In genomic region chr17:13657182-13657562, GRCm38 (mm10) we compare ENCODE assay signal across 9 mouse cellular contexts.
DNase-seq lines count a peak whose midpoint lies in the region; ATAC-seq and TF ChIP-seq lines count a peak whose summit lies in the region.
"Had no signal": no experiment of that assay in that cellular context is flagged by ENCODE, and none has a peak within 500 bp of the region (broad histone marks: within the 10 kb centered on the region; RNA-seq: fewer than 3 reads in every experiment).

No protein-coding gene starts in this region.

- 43% methylated on average over 10 of the region's 10 CpGs for WGBS in limb, embryonic 12.5 days
- WGBS in limb, embryonic 10.5 days, result 38% methylated on average over 10 of the region's 10 CpGs
- WGBS in hindbrain, embryonic 16.5 days, result 17% methylated on average over 10 of the region's 10 CpGs

- DNase-seq in cerebellum, adult 11-12 months, result peak; percentile 57
- no peak for DNase-seq in cerebellum, postnatal 14 days
- DNase-seq in limb, embryonic 10.5 days (ENCODE audit: low spot score), result no peak
- DNase-seq in ovary, postnatal 14 days (ENCODE audit: low spot score), result no peak
- no peak for DNase-seq in embryo, embryonic 11 days

- ATAC-seq in limb, embryonic 12.5 days (ENCODE audit: insufficient number of reproducible peaks, insufficient read depth, low FRiP score, low TSS enrichment, low read depth), result no peak
- no peak for ATAC-seq in hindbrain, embryonic 16.5 days

- no peaks in the 10 kb centered on the region for H3K9me3 ChIP-seq in limb, embryonic 12.5 days
- no peaks in the 10 kb centered on the region for H3K9me3 ChIP-seq in limb, embryonic 10.5 days (replicated peaks)
- no peaks in the 10 kb centered on the region for H3K9me3 ChIP-seq in hindbrain, embryonic 16.5 days (ENCODE audit: control insufficient read depth, low read length)
- H3K9me3 ChIP-seq: embryonic facial prominence, embryonic 15.5 days had no signal

- peaks cover 21% of the 10 kb centered on the region for H3K4me1 ChIP-seq in limb, embryonic 12.5 days (replicated peaks)
- H3K4me1 ChIP-seq in limb, embryonic 10.5 days, result peaks cover 49% of the 10 kb centered on the region
- H3K4me1 ChIP-seq in hindbrain, embryonic 16.5 days (ENCODE audit: control insufficient read depth, insufficient read depth, low read depth, low read length), result peaks cover 29% of the 10 kb centered on the region

- H3ac ChIP-seq in myocyte (ENCODE audit: control insufficient read depth, insufficient read length), result no peak overlapping the region

- no peaks in the 10 kb centered on the region for H3K79me2 ChIP-seq in myocyte (ENCODE audit: control insufficient read depth, insufficient read depth)

- H3K4me3 ChIP-seq in limb, embryonic 12.5 days (replicated peaks), result no peak overlapping the region
- H3K4me3 ChIP-seq in limb, embryonic 10.5 days, result no peak overlapping the region
- H3K4me3 ChIP-seq in hindbrain, embryonic 16.5 days (ENCODE audit: low read length), result no peak overlapping the region
- H3K4me3 ChIP-seq in myocyte, result no peak overlapping the region
- H3K4me3 ChIP-seq: embryonic facial prominence, embryonic 15.5 days had no signal

- no peaks in the 10 kb centered on the region for H3K36me3 ChIP-seq in limb, embryonic 12.5 days
- H3K36me3 ChIP-seq in limb, embryonic 10.5 days, result no peaks in the 10 kb centered on the region
- H3K36me3 ChIP-seq in hindbrain, embryonic 16.5 days (ENCODE audit: control insufficient read depth, insufficient read depth, low read length), result no peaks in the 10 kb centered on the region
- no peaks in the 10 kb centered on the region for H3K36me3 ChIP-seq in myocyte (ENCODE audit: control insufficient read depth, insufficient read depth)
- H3K36me3 ChIP-seq: embryonic facial prominence, embryonic 15.5 days had no signal

- H3K9ac ChIP-seq in limb, embryonic 12.5 days (replicated peaks), result no peak overlapping the region
- H3K9ac ChIP-seq in hindbrain, embryonic 16.5 days (ENCODE audit: low read depth, low read length), result no peak overlapping the region
- H3K9ac ChIP-seq: embryonic facial prominence, embryonic 15.5 days had no signal

- H3K27ac ChIP-seq in limb, embryonic 12.5 days, result no peak overlapping the region
- no peak overlapping the region for H3K27ac ChIP-seq in limb, embryonic 10.5 days
- peak overlapping the region; percentile 69 for H3K27ac ChIP-seq in hindbrain, embryonic 16.5 days (ENCODE audit: low read depth, low read length)

- H3K4me2 ChIP-seq in limb, embryonic 12.5 days, result peak overlapping the region; percentile 46; the same call in 1 of the 2 replicates
- peak overlapping the region; percentile 42 for H3K4me2 ChIP-seq in hindbrain, embryonic 16.5 days (ENCODE audit: low read length)
- H3K4me2 ChIP-seq in myocyte (ENCODE audit: low read depth), result peak overlapping the region; percentile 84

- TF ChIP-seq POLR2A in myocyte (IDR thresholded peaks at IDR 0.05; ENCODE audit: insufficient read length, low read depth), result no peak

- H3K27me3 ChIP-seq in limb, embryonic 12.5 days, result no peaks in the 10 kb centered on the region
- H3K27me3 ChIP-seq in limb, embryonic 10.5 days (ENCODE audit: low read depth, poor library complexity, severe bottlenecking), result no peaks in the 10 kb centered on the region
- no peaks in the 10 kb centered on the region for H3K27me3 ChIP-seq in hindbrain, embryonic 16.5 days (replicated peaks; ENCODE audit: control insufficient read depth, insufficient read depth, low read length)
- H3K27me3 ChIP-seq in myocyte (ENCODE audit: control insufficient read depth, insufficient read depth, insufficient read length), result no peaks in the 10 kb centered on the region
- H3K27me3 ChIP-seq: embryonic facial prominence, embryonic 15.5 days had no signal

TF ChIP-seq in myocyte, 11 proteins besides CTCF, POLR2A, EP300 and RAD21:
- TF ChIP-seq MAX (IDR thresholded peaks at IDR 0.05; ENCODE audit: low read depth) (no peak), TCF12 (IDR thresholded peaks at IDR 0.05; ENCODE audit: insufficient read depth, poor library complexity, severe bottlenecking) (no peak), MYOD1 (IDR thresholded peaks at IDR 0.05; ENCODE audit: control insufficient read depth in 1 of 3, insufficient read length in 2 of 3, low read depth in 2 of 3) (no peak), USF1 (IDR thresholded peaks at IDR 0.05; ENCODE audit: low read depth) (no peak), REST (IDR thresholded peaks at IDR 0.05; ENCODE audit: insufficient read depth, insufficient read length) (no peak), POLR2AphosphoS2 (IDR thresholded peaks at IDR 0.05; ENCODE audit: insufficient read length, low read depth) (no peak), CEBPB (IDR thresholded peaks at IDR 0.05; ENCODE audit: insufficient read depth, poor library complexity, severe bottlenecking) (no peak), TCF3 (IDR thresholded peaks at IDR 0.05; ENCODE audit: insufficient read length, low read depth) (no peak), E2F4 (IDR thresholded peaks at IDR 0.05; ENCODE audit: insufficient read depth) (no peak), SRF (IDR thresholded peaks at IDR 0.05; ENCODE audit: control insufficient read depth, insufficient read length, low read depth) (no peak), MYOG (IDR thresholded peaks at IDR 0.05; ENCODE audit: control insufficient read depth in 1 of 3, insufficient read depth in 1 of 3, insufficient read length in 2 of 3, low read depth in 2 of 3) (no peak)
